12 mouse cellular contexts compared by ENCODE assay signal in genomic region chr5:123148073-123148722, GRCm38 (mm10). TPM values are rescaled to one million over a fixed set of nuclear protein-coding genes. Genes with fewer than 3 reads are reported as not detected.
DNase-seq lines count a peak whose midpoint lies in the region; ATAC-seq and TF ChIP-seq lines count a peak whose summit lies in the region.
"Had no signal": no experiment of that assay in that cellular context is flagged by ENCODE, and none has a peak within 500 bp of the region (broad histone marks: within the 10 kb centered on the region; RNA-seq: fewer than 3 reads in every experiment).

No protein-coding gene starts in this region.

- intact Hi-C loops in gastrocnemius, adult 2 months (cut with DNase I) = loop anchor here (2.0 kb wide), 1 partner anchor 31 kb away; no protein-coding TSS in a partner anchor

- H3K4me2 ChIP-seq in midbrain, embryonic 11.5 days = no peak overlapping the region
- H3K4me2 ChIP-seq in forebrain, embryonic 13.5 days = peak overlapping the region; percentile 69
- H3K4me2 ChIP-seq in midbrain, embryonic 15.5 days = no peak overlapping the region
- H3K4me2 ChIP-seq: hindbrain, embryonic 15.5 days had no signal

- peaks cover 91% of the 10 kb centered on the region for H3K36me3 ChIP-seq in midbrain, embryonic 10.5 days
- H3K36me3 ChIP-seq in midbrain, embryonic 11.5 days (ENCODE audit: control insufficient read depth, insufficient read depth, low read length) = peaks cover 27% of the 10 kb centered on the region
- peaks cover 76% of the 10 kb centered on the region for H3K36me3 ChIP-seq in forebrain, embryonic 13.5 days (ENCODE audit: poor library complexity, severe bottlenecking)
- peaks cover 27% of the 10 kb centered on the region for H3K36me3 ChIP-seq in midbrain, embryonic 15.5 days (replicated peaks)

- WGBS in midbrain, embryonic 10.5 days = 85% methylated on average over 25 of the region's 25 CpGs
- 86% methylated on average over 25 of the region's 25 CpGs for WGBS in midbrain, embryonic 11.5 days
- 83% methylated on average over 25 of the region's 25 CpGs for WGBS in forebrain, embryonic 13.5 days
- 81% methylated on average over 25 of the region's 25 CpGs for WGBS in midbrain, embryonic 15.5 days

- H3K4me3 ChIP-seq in gastrocnemius, adult 2 months = no peak overlapping the region
- H3K4me3 ChIP-seq in midbrain, embryonic 10.5 days = peak overlapping the region; percentile 43
- H3K4me3 ChIP-seq in midbrain, embryonic 11.5 days (ENCODE audit: low read depth, low read length) = no peak overlapping the region
- 0 out of 2 replicates have a peak overlapping the region, but pooled peaks have one; percentile 42 for H3K4me3 ChIP-seq in forebrain, embryonic 13.5 days
- H3K4me3 ChIP-seq in midbrain, embryonic 15.5 days = no peak overlapping the region
- H3K4me3 ChIP-seq: hindbrain, embryonic 15.5 days had no signal

- no peak overlapping the region for H3K27ac ChIP-seq in gastrocnemius, adult 2 months
- H3K27ac ChIP-seq in midbrain, embryonic 10.5 days (replicated peaks) = 0 out of 2 replicates have a peak overlapping the region, but pooled peaks have one; percentile 39
- H3K27ac ChIP-seq in midbrain, embryonic 11.5 days (ENCODE audit: low read depth, low read length) = no peak overlapping the region
- 0 out of 2 replicates have a peak overlapping the region, but pooled peaks have one; percentile 10 for H3K27ac ChIP-seq in forebrain, embryonic 13.5 days
- no peak overlapping the region for H3K27ac ChIP-seq in midbrain, embryonic 15.5 days
- H3K27ac ChIP-seq: hindbrain, embryonic 15.5 days had no signal

- DNase-seq in gastrocnemius, adult 2 months = peak; percentile 27
- DNase-seq in gastrocnemius, adult 8-10 months (ENCODE audit: low spot score in 2 of 2) = no peak
- DNase-seq in midbrain, embryonic 10.5 days (ENCODE audit: low spot score) = no peak
- DNase-seq in midbrain, embryonic 11.5 days (ENCODE audit: low spot score, missing footprints) = no peak
- no peak for DNase-seq in layer of hippocampus, postnatal 10 days (ENCODE audit: low spot score in 2 of 2)
- DNase-seq in MN1 (ENCODE audit: low spot score) = no peak
- DNase-seq: B cell, adult 2 months; kidney, postnatal 4 days; left cerebral cortex, postnatal 4 days had no signal

- H3K9ac ChIP-seq in midbrain, embryonic 11.5 days (ENCODE audit: low read length) = no peak overlapping the region
- H3K9ac ChIP-seq in forebrain, embryonic 13.5 days = peak overlapping the region; percentile 47; the same call in 1 of the 2 replicates
- peak overlapping the region; percentile 23; the same call in 1 of the 2 replicates for H3K9ac ChIP-seq in midbrain, embryonic 15.5 days

- no peak for ATAC-seq in midbrain, embryonic 11.5 days (ENCODE audit: low FRiP score)
- ATAC-seq in forebrain, embryonic 13.5 days = no peak
- ATAC-seq in midbrain, embryonic 15.5 days (replicated peaks) = no peak

- no peaks in the 10 kb centered on the region for H3K9me3 ChIP-seq in midbrain, embryonic 10.5 days (replicated peaks)
- no peaks in the 10 kb centered on the region for H3K9me3 ChIP-seq in midbrain, embryonic 11.5 days (ENCODE audit: control insufficient read depth, low read length)
- H3K9me3 ChIP-seq in forebrain, embryonic 13.5 days (replicated peaks) = no peaks in the 10 kb centered on the region
- no peaks in the 10 kb centered on the region for H3K9me3 ChIP-seq in midbrain, embryonic 15.5 days
- H3K9me3 ChIP-seq: hindbrain, embryonic 15.5 days had no signal

- no peaks in the 10 kb centered on the region for H3K27me3 ChIP-seq in midbrain, embryonic 10.5 days (ENCODE audit: low read depth, poor library complexity, severe bottlenecking)
- H3K27me3 ChIP-seq in midbrain, embryonic 11.5 days (ENCODE audit: control insufficient read depth, insufficient read depth, low read length) = no peaks in the 10 kb centered on the region
- no peaks in the 10 kb centered on the region for H3K27me3 ChIP-seq in forebrain, embryonic 13.5 days
- H3K27me3 ChIP-seq in midbrain, embryonic 15.5 days (replicated peaks) = no peaks in the 10 kb centered on the region
- H3K27me3 ChIP-seq: hindbrain, embryonic 15.5 days had no signal

- peaks cover 80% of the 10 kb centered on the region for H3K4me1 ChIP-seq in midbrain, embryonic 10.5 days
- peaks cover 41% of the 10 kb centered on the region for H3K4me1 ChIP-seq in midbrain, embryonic 11.5 days (ENCODE audit: control insufficient read depth, insufficient read depth, low read length)
- H3K4me1 ChIP-seq in forebrain, embryonic 13.5 days = peaks cover 72% of the 10 kb centered on the region
- peaks cover 75% of the 10 kb centered on the region for H3K4me1 ChIP-seq in midbrain, embryonic 15.5 days

- TF ChIP-seq CTCF in gastrocnemius, adult 2 months (IDR thresholded peaks at IDR 0.05) = no peak

RNA-seq across cellular contexts. Expression of gene Setd1b, which starts 6.2 kb away (rescaled TPM):
- total RNA-seq in gastrocnemius, adult 2 months (2021) = 10 to 100 TPM in 1 of 2 experiments, 1 to 10 TPM in 1; 9.8 to 11.3 TPM
- 10 to 100 TPM in 3 of 4 experiments, 1 to 10 TPM in 1; 8.0 to 10.8 (median 10.5) TPM for total RNA-seq in gastrocnemius, adult 8-10 months (2022)
- 7.4 and 7.9 TPM in 2 replicates for polyA plus RNA-seq in midbrain, embryonic 10.5 days (2016; fragmentation: Nextera tagmentation; extraction: Ambion mirVana)
- polyA plus RNA-seq in midbrain, embryonic 11.5 days (2014; fragmentation: Nextera tagmentation; extraction: Ambion mirVana) = 9.8 and 10.0 TPM in 2 replicates
- 13.4 and 13.9 TPM in 2 replicates for polyA plus RNA-seq in forebrain, embryonic 13.5 days (2015; fragmentation: Nextera tagmentation; extraction: Ambion mirVana)
- 12.2 TPM in 2 replicates for polyA plus RNA-seq in midbrain, embryonic 15.5 days (2015; fragmentation: Nextera tagmentation; extraction: Ambion mirVana)
- total RNA-seq in layer of hippocampus, postnatal 10 days (2021) = 10 to 100 TPM; 31.7 to 35.0 TPM

RNA-seq across cellular contexts. Expression of gene Rhof, which starts 15.7 kb away (rescaled TPM):
- under 1 TPM; 0.28 to 0.36 TPM for total RNA-seq in gastrocnemius, adult 2 months (2021)
- under 1 TPM in 3 of 4 experiments, not detected in 1; 0.24 to 0.36 (median 0.36) TPM for total RNA-seq in gastrocnemius, adult 8-10 months (2022)
- 1.4 and 1.9 TPM in 2 replicates for polyA plus RNA-seq in midbrain, embryonic 10.5 days (2016; fragmentation: Nextera tagmentation; extraction: Ambion mirVana)
- polyA plus RNA-seq in midbrain, embryonic 11.5 days (2014; fragmentation: Nextera tagmentation; extraction: Ambion mirVana) = 1.6 TPM in 2 replicates
- 4.3 and 5.0 TPM in 2 replicates for polyA plus RNA-seq in forebrain, embryonic 13.5 days (2015; fragmentation: Nextera tagmentation; extraction: Ambion mirVana)
- polyA plus RNA-seq in midbrain, embryonic 15.5 days (2015; fragmentation: Nextera tagmentation; extraction: Ambion mirVana) = 12.2 and 13.4 TPM in 2 replicates
- total RNA-seq in layer of hippocampus, postnatal 10 days (2021) = 10 to 100 TPM; 40.9 to 46.6 TPM

RNA-seq across cellular contexts. Expression of gene Psmd9, which starts 21.0 kb away (rescaled TPM):
- 10 to 100 TPM; 13.3 to 16.9 TPM for total RNA-seq in gastrocnemius, adult 2 months (2021)
- total RNA-seq in gastrocnemius, adult 8-10 months (2022) = 10 to 100 TPM; 11.4 to 12.8 (median 12.3) TPM
- 75.7 and 78.5 TPM in 2 replicates for polyA plus RNA-seq in midbrain, embryonic 10.5 days (2016; fragmentation: Nextera tagmentation; extraction: Ambion mirVana)
- polyA plus RNA-seq in midbrain, embryonic 11.5 days (2014; fragmentation: Nextera tagmentation; extraction: Ambion mirVana) = 59.6 and 60.7 TPM in 2 replicates
- polyA plus RNA-seq in forebrain, embryonic 13.5 days (2015; fragmentation: Nextera tagmentation; extraction: Ambion mirVana) = 75.5 and 77.3 TPM in 2 replicates
- polyA plus RNA-seq in midbrain, embryonic 15.5 days (2015; fragmentation: Nextera tagmentation; extraction: Ambion mirVana) = 71.5 and 73.4 TPM in 2 replicates
- total RNA-seq in layer of hippocampus, postnatal 10 days (2021) = 10 to 100 TPM; 31.4 to 39.8 TPM

RNA-seq across cellular contexts. Expression of gene Hpd, which starts 34.3 kb away (rescaled TPM):
- total RNA-seq in gastrocnemius, adult 2 months (2021) = not detected
- total RNA-seq in gastrocnemius, adult 8-10 months (2022) = 1 to 10 TPM in 1 of 4 experiments, not detected in 3; 1.3 TPM
- polyA plus RNA-seq in midbrain, embryonic 10.5 days (2016; fragmentation: Nextera tagmentation; extraction: Ambion mirVana) = not detected in 2 replicates
- polyA plus RNA-seq in midbrain, embryonic 11.5 days (2014; fragmentation: Nextera tagmentation; extraction: Ambion mirVana) = not detected in 2 replicates
- not detected in 2 replicates for polyA plus RNA-seq in forebrain, embryonic 13.5 days (2015; fragmentation: Nextera tagmentation; extraction: Ambion mirVana)
- polyA plus RNA-seq in midbrain, embryonic 15.5 days (2015; fragmentation: Nextera tagmentation; extraction: Ambion mirVana) = not detected in 2 replicates
- under 1 TPM in 1 of 2 experiments, not detected in 1; 0.55 TPM for total RNA-seq in layer of hippocampus, postnatal 10 days (2021)
- total RNA-seq: left cerebral cortex, postnatal 4 days had no signal
- polyA plus RNA-seq: hindbrain, embryonic 15.5 days had no signal

Comparison
In these comparisons a context has a peak if more than half of its experiments do, and no peak if none do; other contexts are left out.
1. H3K27ac ChIP-seq: peak in midbrain, embryonic 10.5 days (single experiment) and forebrain, embryonic 13.5 days (single experiment); none in gastrocnemius, adult 2 months (single experiment), midbrain, embryonic 11.5 days (single experiment) and midbrain, embryonic 15.5 days (single experiment).
2. H3K4me3 ChIP-seq: peak in midbrain, embryonic 10.5 days (single experiment) and forebrain, embryonic 13.5 days (single experiment); none in gastrocnemius, adult 2 months (single experiment), midbrain, embryonic 11.5 days (single experiment) and midbrain, embryonic 15.5 days (single experiment).